Mouse (Mus musculus) adrenal gland (tissue): Measurements from ENCODE around the gene Rhox2a.
"Not testable (repeated sequence)": the region's sequence is repeated elsewhere in the genome, so short reads cannot be mapped to it uniquely, and the experiment has no call there.

Experiments
- intact Hi-C: fragments of 180-260 bp; cut with DNase I; formaldehyde crosslinking; loops from one replicate; pipeline ENCODE4 v1.15.1; 2025
- long read RNA-seq, 2 experiments: library from polyadenylated mRNA; unstranded; transcript quantifications; one replicate each; pipeline ENCODE4 v2.0.0; 2020; ENCODE audit warnings: borderline replicate concordance in 1 of 2; ENCODE audit not compliant: insufficient replicate concordance in 1 of 2

The Rhox2a gene
- long read RNA-seq, experiment 1, result 0 reads
- long read RNA-seq, experiment 2, result 0 reads

- intact Hi-C loops, result not testable (repeated sequence)
Observed at GRCm38 (mm10) chrX:37244676-37245075, at the start of gene Rhox2a. TSS of gene Rhox2a (plus strand) at chrX:37244976.

DNA sequence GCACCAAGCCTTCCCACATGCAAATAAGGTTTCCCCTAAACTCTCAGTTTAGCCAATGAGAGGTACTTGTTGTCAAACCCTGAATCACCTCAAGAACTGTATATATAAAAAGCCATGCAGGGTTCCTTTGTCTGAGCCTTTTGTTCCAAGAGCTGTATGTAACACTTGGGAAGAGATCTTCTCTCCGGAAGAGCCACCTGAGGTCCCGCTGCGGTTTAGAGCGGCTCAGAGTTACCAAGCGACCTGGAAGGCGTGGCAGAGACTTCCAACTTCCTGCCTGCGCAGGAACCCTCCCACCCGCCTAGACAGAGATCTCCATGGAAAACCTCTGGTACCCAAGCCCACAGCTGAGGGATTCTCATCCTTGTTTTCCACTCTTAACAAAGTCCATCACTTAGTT is 46.1 kb upstream of the Rhox2a start:
- intact Hi-C loops, result no loop called here

DNA sequence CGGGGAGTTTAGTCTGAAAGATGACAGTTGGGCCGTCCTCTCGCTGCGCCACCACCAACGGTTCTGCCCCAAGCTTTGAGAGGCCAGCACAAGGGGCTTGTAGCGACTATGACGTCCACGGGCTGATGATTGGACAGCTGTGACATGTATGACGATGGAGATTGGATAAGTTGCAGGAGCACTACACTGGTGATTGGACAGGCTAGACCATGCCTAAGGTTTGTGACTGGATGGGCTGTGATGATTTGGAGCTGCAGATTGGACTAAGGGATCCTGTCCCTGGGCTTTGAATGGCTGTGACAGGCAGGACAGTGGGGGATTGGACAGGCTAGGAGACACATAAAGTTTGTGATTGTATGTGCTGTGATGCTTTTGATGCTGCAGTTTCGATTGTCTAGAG is 33.8 kb upstream of the Rhox2a start, which contains the start of gene Gm9:
Gm9 (minus strand) TSS at position 101 of the 400 bp plus-strand sequence.
- intact Hi-C loops, result no loop called here

GRCm38 (mm10) chrX:37222158-37222557 is 22.6 kb upstream of the Rhox2a start, which contains the start of gene Rhox1:
TSS of gene Rhox1 (minus strand) at chrX:37222258.
- intact Hi-C loops, result not testable (repeated sequence)

DNA sequence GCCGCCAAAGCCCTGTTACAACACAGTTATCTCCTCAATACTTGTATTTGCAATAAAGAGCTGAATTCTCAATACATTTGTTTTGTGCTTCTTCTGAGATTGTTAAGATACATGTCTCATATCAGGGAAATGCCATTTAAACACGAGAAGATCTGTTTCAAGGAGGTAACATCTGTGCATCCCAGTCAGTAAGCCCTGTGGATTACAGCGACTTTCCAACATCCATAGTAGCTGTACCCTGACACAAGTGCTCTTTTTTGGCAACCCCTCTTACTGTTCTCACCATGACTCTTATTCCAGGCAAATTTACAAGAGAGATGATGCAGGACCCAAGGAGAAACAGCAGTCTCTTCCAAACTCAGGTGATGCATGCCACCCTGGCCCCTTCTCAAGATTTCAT is 4.8 kb downstream of the Rhox2a start, which contains the start of gene Rhox3a:
Rhox3a (plus strand) TSS at position 301 of the 400 bp plus-strand sequence.
- intact Hi-C loops, result not testable (repeated sequence)

- intact Hi-C loops, result not testable (repeated sequence)
Observed at GRCm38 (mm10) chrX:37265038-37265437, 20.3 kb downstream of the Rhox2a start, which contains the start of gene Rhox4a. TSS of gene Rhox4a (plus strand) at chrX:37265338.
